Mouse (Mus musculus): ENCODE data around the gene Etv5.

DNA sequence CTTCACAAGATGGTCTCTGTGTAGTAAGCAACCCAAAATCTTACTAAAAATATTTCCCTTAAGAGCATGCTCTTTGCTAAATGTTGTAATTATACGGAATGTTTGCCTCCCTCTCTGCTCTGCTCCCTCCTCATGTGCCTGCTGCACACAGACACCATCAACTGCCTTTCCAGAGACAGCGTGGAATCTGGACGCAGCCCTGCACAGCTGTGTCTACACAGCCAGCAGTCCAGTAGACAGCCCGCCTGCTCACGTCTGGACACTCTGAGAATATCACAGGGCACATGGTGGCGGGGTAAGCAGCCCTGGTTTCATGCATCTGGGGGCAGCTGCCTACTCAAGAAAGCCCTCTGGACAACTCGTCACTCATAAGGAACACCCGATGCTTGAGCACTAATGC is 43.1 kb downstream of the Etv5 start:
- no peak for TF ChIP-seq CTCF (IDR thresholded peaks at IDR 0.05; ENCODE audit: low read depth)
- TF ChIP-seq EP300 (IDR thresholded peaks at IDR 0.05; ENCODE audit: low read depth): no peak
